Mouse (Mus musculus): ENCODE measurements at regions not wholly inside any gene's neighbourhood (a gene's known extent, or its start where the extent isn't known, plus 50 kb on each side); places are given as distances from the start of the nearest gene placed in this dataset.
"Not testable (repeated sequence)": the region's sequence is repeated elsewhere in the genome, so short reads cannot be mapped to it uniquely, and the experiment has no call there.

DNA sequence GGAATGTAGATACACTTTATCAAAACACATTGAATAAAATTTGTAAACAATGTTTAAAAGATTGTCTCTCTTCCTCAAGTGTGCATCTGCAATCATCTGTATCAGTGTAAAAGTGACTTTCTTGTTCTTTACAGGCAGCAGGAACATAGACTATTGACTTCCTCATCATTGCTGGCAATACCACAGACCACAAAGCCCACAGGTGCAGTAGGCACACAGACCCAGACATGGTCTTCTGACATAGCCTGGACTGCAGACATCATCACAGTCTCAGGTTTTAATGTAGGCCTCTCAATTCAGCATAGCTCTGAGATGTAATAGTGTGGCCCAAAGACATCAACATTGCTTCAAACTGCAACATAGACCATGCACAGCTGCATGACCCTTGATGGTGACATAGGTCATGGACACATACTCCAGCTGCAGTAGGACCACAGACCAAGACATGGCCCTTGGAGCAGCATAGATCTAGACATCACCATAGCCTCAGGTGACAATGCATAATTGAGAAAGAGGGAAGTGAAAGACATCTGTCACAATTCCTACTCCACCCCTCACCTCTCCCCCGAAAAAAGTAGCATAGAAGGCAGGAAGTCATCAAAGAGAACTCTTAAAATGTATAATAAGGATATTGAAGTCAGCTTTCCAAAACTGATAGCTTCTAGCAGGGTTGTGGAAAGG, 74.1 kb upstream of the Speer2 start:
- DNase-seq (ENCODE audit: low read depth, low spot score), result no peak

DNA sequence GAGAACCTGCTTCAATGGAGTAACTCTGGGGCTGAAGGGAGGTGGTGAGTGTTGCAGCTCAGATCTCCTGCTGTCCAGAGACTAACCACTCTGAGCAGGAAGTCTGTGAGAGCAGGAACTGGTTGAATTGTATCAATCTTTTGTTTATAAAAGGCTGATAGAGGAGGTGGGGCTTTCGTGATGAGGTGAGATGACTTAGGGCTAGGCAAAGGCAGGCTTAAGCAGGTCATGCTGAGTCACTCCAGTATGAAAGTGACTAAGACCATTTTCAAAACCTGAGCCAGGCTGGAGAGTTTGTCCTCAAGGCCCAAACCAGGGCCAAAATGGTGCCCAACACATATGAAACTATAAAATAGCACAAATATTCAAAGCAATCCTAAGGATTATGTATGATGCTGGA, 80.1 kb upstream of the Speer2 start:
- no peak for DNase-seq (ENCODE audit: low read depth, low spot score)

DNA sequence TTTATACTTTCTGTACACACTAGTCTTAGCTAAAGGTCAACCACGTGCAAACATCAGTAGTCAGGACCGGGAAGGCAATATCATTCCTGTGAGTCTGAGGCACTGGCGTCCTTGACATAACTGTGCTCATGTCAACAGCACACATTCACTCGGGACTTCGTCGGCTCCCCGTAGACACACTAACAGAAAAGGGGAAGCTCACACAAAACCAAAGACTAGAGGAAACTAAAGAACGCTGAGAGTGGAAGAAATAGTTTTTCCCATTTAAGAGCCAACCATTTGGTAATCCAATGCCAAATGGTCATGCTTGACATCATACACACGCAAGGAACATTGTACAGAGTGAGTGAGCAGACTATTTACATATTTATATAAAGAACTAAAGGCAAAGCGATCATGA, 85.2 kb upstream of the Speer2 start:
- DNase-seq (ENCODE audit: low read depth, low spot score), result no peak

DNA sequence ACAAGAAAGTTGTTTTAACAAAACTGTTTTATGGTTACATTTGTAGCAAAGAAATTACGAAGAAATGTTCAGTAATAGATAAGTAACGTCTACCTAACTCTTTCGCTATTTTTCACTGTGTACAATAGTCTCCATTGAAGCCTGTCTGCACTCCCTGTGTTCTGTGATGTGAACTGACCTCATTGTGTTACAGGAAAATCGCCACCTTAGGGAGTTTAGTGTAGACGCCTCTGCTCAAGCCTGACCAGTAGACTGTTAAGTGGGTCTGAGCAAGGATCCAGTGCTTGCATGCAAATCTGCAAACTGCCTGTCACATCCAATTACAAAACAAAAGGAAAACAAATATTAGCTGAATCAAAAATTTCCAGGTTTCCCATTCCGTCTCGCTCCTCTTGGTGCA, 85.8 kb upstream of the Speer2 start:
- DNase-seq (ENCODE audit: low read depth, low spot score), result no peak

DNA sequence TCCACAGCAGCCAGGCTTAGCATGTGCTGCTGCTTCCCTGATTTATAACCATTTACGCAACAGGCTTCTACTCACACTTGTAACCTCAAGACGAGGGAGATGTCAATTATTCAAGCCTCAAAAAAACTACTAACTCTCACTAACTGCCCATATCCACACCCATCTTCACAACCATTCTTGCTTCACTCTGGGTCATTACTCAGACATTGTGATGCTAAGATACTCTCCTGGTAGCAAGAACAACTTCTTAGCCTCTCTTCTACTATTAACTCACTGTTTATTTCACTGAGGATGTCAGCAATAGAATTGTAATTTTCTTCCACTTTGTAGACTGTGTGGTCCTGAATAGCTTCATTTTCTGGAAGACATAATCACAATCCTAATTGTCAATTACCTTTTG, 88.0 kb upstream of the Speer2 start:
- no peak for DNase-seq (ENCODE audit: low read depth, low spot score)

DNA sequence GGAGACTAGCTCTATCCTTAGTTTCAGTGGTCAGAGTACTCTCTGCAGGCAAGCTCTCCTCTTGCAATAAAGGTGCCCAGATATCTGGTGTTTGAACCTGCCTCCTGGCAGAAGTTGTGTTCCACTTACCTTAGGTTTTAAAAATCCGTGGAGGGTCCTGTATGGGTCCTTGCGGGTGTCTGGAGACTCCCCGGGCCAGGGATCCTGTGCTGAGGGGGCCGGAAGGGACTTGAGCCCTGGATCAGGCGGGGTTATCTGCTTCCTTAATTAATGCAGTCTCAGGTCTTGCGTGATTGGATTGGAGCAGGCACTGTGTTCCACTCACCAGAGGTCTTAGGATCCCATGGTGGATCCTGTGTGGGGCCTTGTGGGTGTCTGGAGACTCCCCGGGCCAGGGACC, 103.0 kb upstream of the Speer2 start:
- DNase-seq (ENCODE audit: low read depth, low spot score), result not testable (repeated sequence)

DNA sequence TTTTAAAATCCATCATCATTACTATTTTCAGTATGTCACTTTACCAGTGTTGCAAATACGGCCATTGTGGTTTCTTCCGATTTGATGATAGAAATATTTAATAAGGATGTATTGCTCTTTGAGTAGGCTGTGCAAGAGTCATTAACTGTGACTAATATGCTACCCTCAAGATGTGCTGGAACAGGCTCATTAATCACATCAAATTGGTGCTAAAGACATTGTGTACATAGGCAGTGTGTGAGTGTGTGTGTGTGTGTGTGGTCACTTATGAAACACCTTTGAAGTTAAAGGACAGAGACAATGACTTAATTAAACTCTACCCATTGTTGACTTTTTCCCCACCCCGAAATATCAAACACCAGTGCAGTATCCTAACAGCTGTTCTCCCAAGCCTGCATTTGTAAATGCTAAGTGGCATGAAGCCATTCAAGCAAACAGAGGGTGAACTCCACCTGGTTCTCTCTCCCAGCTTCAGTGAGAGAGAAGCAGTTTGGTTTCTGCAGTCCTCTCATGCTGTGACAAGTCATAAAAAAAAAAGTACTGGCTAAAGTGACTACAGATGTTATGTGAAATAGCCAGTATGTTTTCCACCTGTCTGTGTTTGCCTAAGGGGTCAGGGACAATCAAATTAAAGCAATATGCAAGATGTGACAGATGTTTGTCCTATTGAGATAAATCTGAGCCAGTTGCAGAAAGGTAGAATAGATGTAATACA, 116.4 kb upstream of the Speer2 start:
- DNase-seq (ENCODE audit: low read depth, low spot score), result no peak

DNA sequence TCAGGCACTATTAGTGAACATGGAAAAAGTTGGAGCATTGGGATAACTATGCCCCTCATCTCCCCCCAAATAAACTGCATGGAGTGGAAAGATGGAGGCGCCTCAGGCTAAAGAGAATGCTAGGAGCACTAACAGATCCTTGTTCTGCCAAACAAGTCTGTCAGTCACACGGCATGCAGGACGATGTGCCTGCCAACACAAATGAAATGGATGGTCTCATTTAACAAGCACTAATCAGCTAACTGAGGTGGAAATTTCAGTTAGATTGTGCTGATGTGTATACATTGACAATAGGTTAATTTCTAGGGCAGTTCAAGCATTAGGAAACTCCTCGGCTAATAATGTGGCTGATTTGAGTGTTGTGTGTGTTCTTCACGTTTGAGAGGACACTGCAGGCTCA, 120.8 kb upstream of the Speer2 start:
- DNase-seq (ENCODE audit: low read depth, low spot score), result no peak

DNA sequence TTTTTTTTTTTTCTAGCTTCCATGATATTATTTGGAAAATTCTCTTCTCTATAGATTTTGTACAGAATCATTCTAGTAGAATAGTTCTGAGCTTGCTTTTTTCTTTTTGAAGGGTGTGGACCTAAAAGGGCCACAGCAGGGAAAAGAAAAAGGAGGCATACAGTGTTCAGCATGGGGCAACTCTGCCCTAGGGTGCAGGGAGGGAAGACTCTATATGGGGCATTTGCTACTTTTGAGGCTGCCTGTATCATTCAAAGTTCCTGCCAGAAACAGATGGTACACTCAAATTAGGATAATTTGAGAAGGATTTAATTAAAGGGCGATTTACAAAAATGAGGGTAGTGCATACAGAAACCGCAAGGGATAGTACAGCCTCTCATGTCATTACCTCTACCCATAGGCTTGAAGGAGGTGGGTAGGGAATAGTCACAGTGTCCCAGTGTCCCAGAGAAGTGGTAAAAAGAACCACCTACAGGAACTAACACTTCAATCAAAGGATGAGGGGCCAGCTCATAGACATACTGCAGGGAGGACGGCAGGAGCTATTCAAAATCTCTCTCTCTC, 128.4 kb upstream of the Speer2 start:
- no peak for DNase-seq (ENCODE audit: low read depth, low spot score)

DNA sequence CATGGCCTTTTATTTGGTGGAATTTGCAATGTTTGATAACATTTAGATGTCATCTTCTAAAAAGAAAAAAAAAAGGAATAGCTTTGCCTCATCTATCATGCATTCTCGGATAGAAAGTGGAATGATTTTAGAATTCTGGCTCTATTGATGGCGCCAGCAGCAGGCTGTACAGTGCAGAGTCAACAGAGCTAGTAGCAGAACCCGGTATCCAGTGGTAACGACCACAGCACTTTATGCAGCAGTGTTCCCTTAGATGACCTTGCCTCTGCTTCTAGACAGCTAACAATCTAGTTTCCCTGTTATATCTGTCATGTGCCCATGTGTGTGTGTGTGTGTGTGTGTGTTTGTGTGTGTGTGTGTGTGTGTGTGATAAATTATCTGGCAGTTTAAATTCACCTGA, 129.2 kb upstream of the Speer2 start:
- no peak for DNase-seq (ENCODE audit: low read depth, low spot score)

DNA sequence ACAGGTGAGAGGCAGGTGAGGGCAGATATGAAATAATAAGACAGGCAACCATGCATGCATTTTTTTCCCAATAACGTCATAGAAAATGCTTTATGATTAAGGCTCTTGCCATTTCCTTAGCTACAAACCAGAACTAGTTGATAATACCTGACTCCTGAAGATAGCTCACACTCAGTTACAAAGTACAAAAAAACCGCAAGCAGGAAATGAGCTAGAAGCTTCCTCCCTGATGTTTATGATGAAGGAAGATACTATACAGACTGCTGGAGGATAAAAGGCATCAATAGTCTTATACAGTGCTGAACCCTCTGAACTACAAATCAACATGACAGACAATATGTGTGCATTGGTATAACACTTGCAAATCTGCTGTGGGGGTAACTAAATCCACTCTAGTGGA, 143.3 kb upstream of the Speer2 start:
- DNase-seq (ENCODE audit: low read depth, low spot score), result no peak

DNA sequence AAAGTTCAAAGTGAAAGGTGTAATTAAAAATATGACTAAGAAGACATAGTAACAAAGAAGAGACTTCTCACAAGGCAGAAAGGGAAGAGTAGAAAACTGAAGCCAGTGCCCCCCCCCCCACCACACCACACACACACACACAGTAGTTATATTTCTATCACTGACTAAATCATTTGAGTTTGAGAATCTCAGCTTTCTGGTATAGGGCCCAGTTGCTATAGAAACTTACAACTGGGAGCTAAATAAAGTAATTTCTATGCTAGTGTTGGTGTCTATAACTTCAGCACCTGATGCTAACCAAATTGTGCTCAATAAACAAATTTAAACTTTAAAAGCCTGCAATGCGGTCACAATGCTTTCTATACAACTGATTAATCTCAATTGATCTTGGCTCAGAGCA, 153.4 kb upstream of the Speer2 start:
- DNase-seq (ENCODE audit: low read depth, low spot score), result no peak

DNA sequence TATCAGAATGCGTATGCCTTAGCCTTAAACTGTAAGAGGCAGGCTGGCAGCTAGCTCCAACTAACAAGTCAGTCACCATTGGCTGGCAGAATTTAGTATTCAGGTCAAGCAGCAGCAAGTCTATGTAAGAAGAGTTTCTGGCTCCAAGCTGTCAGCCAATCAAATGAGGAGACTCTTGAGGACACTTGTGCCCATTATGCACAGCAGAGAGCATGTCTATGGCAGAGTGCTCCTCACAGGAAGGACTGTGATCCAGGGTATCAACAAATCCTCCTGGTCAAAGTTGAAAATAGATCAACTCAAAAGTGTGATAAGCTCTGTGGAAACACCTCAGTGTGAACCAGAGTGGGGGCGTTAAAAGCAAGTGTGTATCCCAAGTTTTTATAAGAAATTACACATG, 156.0 kb upstream of the Speer2 start:
- DNase-seq (ENCODE audit: low read depth, low spot score), result no peak

DNA sequence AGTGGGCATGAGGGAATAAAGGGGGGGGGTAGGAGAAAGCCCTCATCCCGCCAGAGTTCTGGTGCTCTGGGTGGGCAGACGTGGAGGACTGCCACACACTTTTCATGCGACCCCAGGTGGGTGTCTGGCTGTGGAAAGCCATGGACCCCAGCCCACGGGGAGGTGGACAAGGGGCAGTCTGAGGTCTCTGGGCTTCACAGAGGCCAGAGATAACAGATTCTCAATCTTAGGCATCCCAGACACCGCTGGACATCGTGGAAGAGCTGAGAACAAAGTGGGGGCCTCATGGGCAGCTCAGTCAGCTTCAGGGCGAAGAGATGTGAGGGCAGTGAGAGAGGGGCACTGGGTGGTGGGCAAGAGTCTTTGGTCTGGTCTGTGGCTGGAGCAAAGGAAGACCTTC, 157.9 kb upstream of the Speer2 start:
- no peak for DNase-seq (ENCODE audit: low read depth, low spot score)

DNA sequence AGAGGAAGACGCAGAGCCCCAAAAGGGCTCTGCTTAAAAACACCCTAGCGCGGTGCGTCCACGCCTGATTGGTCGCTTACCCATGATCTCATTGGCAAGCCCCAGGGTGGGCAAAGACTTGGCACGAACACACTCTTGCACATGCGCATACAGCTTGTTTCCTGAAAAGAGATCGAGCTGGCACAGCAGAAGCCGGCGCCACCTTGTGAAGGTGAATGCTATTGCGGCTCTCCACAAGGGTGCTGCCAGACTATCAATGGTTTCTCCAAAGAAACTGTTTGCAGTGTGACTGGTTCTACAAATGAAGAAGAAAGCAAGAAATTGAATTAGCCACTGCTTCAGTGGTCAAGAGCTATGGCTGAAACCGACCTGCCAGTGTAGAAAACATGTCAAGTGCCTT, 165.1 kb upstream of the Speer2 start:
- DNase-seq (ENCODE audit: low read depth, low spot score), result no peak

DNA sequence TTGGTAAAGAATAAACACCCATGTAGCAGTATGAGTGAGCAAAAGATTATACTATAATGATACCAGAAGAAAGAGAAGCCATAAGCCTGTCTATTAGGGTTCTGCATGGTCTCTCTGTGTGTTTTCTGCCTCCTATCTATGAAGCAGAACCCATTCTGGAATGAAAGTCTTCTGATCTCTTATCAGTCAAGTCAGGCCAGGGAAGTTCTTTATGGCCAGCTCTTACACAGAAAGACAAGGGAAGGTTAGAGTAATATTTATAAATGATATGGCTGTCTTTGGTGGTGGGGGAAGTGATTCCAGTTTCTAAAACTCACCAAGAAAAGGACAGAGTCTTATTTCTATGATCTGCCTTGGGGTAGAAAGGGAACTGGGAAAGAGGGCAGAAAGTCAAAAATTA, 182.0 kb upstream of the Speer2 start:
- DNase-seq (ENCODE audit: low read depth, low spot score), result no peak

DNA sequence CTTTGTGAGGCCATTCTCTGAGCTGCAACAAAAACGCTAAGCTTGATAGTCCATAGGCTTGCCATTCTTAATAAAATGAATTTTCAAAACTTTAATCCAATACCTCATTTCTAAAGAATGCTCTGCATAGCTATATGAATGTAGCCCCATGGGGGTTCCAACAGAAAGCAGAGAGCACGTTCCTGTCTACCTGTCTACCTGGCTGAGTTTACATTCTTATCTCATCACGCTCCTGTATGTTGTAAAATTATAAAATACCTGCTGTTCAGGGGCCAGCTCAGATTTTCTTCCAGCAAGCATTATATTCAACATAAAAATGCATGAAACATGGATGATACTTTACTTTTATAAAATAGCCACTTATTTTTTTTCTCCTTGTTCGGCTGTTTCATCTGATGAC, 182.5 kb upstream of the Speer2 start:
- no peak for DNase-seq (ENCODE audit: low read depth, low spot score)

DNA sequence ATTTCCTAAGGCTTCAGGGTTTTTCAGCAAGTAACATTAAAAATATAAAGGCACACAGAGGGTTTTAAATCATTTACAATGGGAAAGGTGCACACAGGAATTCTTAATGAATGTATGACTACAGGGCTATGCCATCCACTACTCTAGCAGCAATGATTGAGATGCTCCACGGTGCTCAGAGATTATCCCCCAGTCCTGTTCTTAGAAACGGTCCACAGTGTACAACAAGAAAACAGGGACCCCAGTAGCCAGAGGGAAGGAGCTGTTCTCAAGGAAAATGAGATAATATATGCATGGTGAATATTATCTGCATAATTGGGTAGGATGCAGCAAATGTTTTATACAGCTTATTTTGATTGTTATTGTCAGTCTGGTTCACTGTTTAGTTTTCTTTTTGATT, 186.3 kb upstream of the Speer2 start:
- DNase-seq (ENCODE audit: low read depth, low spot score), result no peak

DNA sequence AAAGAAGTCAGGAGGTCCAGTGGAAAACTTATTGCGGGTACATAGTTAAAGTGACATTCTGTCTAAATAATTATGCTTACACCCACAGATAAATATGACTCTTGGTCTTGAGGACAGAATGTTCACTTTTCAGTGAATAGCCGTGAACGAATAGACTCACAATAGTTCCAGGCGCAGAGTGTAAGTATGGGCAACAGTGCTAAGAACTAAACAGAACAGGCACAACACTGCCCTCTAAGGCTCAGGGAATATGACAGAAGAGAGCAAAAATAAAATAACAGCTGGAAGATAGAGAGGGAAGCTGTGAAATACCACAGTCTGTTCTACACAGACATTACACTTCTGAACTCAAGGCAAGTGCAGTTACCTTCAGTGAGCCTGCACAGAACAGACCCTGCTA, 207.9 kb upstream of the Speer2 start:
- no peak for DNase-seq (ENCODE audit: low read depth, low spot score)

DNA sequence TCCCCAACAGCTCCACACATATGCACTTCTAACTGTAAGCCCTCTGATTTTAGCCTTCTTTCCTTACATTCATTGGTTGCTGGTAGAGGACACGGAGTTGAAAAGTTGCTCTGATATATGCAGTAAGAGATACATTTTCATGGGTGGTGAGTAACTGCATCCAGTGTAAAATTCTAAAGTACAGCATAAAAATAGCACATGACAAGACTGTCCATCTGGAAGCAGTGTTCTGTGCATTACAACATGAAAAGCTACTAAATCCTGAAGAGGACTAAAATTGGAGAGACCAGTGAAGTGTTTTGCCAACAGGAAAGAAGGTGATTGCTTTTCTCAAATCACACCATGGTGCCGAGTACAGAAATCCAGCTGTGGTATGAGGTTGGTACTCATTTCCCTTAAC, 210.2 kb upstream of the Speer2 start:
- no peak for DNase-seq (ENCODE audit: low read depth, low spot score)

DNA sequence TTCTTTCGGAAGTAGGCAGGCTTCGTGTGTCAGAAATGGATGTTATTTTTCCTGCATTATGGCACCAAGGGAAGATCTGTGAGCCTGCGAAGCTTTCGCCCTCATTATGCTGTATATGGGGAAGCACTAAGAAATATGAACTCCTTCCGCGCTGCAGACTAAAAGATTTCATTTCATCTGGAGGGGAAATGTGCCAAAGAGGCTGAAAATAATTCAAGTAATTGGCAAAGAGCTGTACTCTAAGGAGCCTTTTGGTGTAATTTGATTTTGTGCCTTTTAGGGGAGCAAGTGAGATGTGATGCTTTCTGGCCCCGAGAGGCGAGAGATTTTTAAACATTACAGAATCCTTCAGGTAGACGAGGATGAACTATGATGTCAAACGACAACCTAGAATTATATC, 216.0 kb upstream of the Speer2 start:
- no peak for DNase-seq (ENCODE audit: low read depth, low spot score)

DNA sequence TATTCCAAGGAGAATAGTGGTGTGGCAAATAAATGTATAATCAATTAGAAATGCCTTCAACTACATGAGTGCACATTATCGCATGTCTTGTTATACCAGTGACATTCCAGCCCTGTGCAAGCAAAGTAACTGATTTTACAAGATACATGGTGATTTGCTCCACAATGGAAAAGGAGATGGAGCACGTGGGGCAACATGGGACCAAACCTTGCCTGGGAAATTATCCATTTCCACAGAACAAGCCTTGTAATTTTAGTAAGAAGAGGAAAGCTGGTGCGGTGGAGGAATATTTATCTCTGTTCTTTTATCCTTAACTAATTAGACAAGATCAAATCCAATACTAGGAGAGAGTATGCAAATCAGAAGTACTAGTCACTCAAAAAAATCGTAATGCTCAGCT, 222.5 kb upstream of the Gbe1 start:
- no peak for DNase-seq (ENCODE audit: low read depth, low spot score)

DNA sequence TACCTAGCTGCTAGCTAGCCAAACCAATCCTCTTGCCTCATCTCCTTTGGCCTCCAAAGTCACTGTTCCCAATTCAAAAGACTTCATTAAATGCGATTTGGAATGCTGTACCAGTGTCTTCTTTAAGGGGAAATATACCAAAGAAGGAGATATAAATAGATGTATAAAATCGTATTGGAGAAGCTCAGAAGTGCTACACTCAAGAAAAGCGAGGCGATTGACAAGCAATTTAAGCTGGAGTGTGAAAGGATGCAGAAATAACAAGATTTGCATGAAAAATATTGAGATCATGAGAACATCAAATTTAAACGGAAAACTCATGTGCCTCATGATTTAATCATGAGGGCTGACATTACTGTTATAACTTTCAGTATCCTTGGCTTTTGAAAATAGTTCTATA, 221.8 kb upstream of the Gbe1 start:
- DNase-seq (ENCODE audit: low read depth, low spot score), result no peak

Measured in skeletal muscle tissue, adult 2 months (tissue).